Mouse (Mus musculus): ENCODE results near the gene Stag3.

Gene Stag3

GRCm38 (mm10) chr5:138279585-138280424, at the start of gene Stag3, which contains the start of the genes Gm43720 and Gpc2:
Gene Stag3 (plus strand): TSS chr5:138280240.
Gene Gm43720 (minus strand): TSS chr5:138279958.
Gene Gpc2 (minus strand): TSS chr5:138280005.
- peak; percentile 73 to 74 for DNase-seq

GRCm38 (mm10) chr5:138233778-138234177, 46.3 kb upstream of the Stag3 start:
- DNase-seq: no peak

GRCm38 (mm10) chr5:138234224-138234623, 45.8 kb upstream of the Stag3 start:
- no peak for DNase-seq

- DNase-seq: no peak
These were observed 38.5 kb upstream of the Stag3 start for GRCm38 (mm10) chr5:138241511-138241910.

- no peak for DNase-seq
These were observed 28.9 kb upstream of the Stag3 start for GRCm38 (mm10) chr5:138251144-138251543.

- DNase-seq: no peak
These were observed 27.0 kb upstream of the Stag3 start for GRCm38 (mm10) chr5:138253061-138253460.

- DNase-seq: peak; percentile 79 to 89
These were observed 24.5 kb upstream of the Stag3 start, which contains the start of gene Lamtor4 for GRCm38 (mm10) chr5:138255353-138256093. Gene Lamtor4 (plus strand): TSS chr5:138255482.

- no peak for DNase-seq
These were observed 24.0 kb upstream of the Stag3 start for GRCm38 (mm10) chr5:138256094-138256467.

GRCm38 (mm10) chr5:138256966-138257584, 23.0 kb upstream of the Stag3 start:
- DNase-seq: peak in 1 of 2 experiments; percentile 45

GRCm38 (mm10) chr5:138257585-138257978, 22.5 kb upstream of the Stag3 start:
- no peak for DNase-seq

GRCm38 (mm10) chr5:138258078-138258477, 22.0 kb upstream of the Stag3 start:
- no peak for DNase-seq

GRCm38 (mm10) chr5:138258542-138258941, 21.5 kb upstream of the Stag3 start:
- no peak for DNase-seq

GRCm38 (mm10) chr5:138258993-138259392, 21.0 kb upstream of the Stag3 start:
- no peak for DNase-seq

- no peak for DNase-seq
These were observed 20.0 kb upstream of the Stag3 start for GRCm38 (mm10) chr5:138260051-138260450.

GRCm38 (mm10) chr5:138260834-138261233, 19.2 kb upstream of the Stag3 start:
- no peak for DNase-seq

- DNase-seq: no peak
These were observed 18.0 kb upstream of the Stag3 start for GRCm38 (mm10) chr5:138262001-138262400.

- no peak for DNase-seq
These were observed 17.3 kb upstream of the Stag3 start for GRCm38 (mm10) chr5:138262582-138263240.

GRCm38 (mm10) chr5:138263260-138264206, 16.5 kb upstream of the Stag3 start, which contains the start of gene BC037034:
Gene BC037034 (minus strand): TSS chr5:138264033.
- peak; percentile 88 to 94 for DNase-seq

- no peak for DNase-seq
These were observed 15.8 kb upstream of the Stag3 start for GRCm38 (mm10) chr5:138264207-138264578.

- no peak for DNase-seq
These were observed 14.3 kb upstream of the Stag3 start for GRCm38 (mm10) chr5:138265712-138266111.

GRCm38 (mm10) chr5:138267114-138267513, 12.9 kb upstream of the Stag3 start:
- DNase-seq: no peak
